Mouse (Mus musculus) stomach, postnatal 0 days (tissue): ENCODE data around the gene Atp6v0a1. TPM values are rescaled to one million over a fixed set of nuclear protein-coding genes. Genes with fewer than 3 reads are reported as not detected.

Experiments used
- ATAC-seq: fragments of 200-750 bp; cut with Nextera tagmentation; 2 replicates; pipeline ENCODE4 v1.8.0; 2017; ENCODE audit not compliant: low FRiP score, low TSS enrichment
- DNase-seq: peaks from one replicate; pipeline ENCODE4 v3.0.0-alpha.2; 2016; ENCODE audit warnings: low spot score
- H3K27ac ChIP-seq: fragments of 300-500 bp; sonication (generic); replicated peaks from 2 replicates; pipeline ENCODE4 v1.5.1; 2014; ENCODE audit warnings: mild to moderate bottlenecking, control low read depth
- H3K27me3 ChIP-seq: fragments of 300-500 bp; sonication (generic); 2 replicates; pipeline ENCODE4 v1.6.1; 2014; ENCODE audit warnings: low read length; ENCODE audit not compliant: control insufficient read depth, insufficient read depth
- H3K36me3 ChIP-seq: fragments of 300-500 bp; sonication (generic); 2 replicates; pipeline ENCODE4 v1.6.1; 2014; ENCODE audit warnings: low read length, mixed read lengths; ENCODE audit not compliant: control insufficient read depth, insufficient read depth
- H3K4me1 ChIP-seq: fragments of 300-500 bp; sonication (generic); replicated peaks from 2 replicates; pipeline ENCODE4 v1.6.1; 2014; ENCODE audit warnings: antibody characterized with exemption; ENCODE audit not compliant: control insufficient read depth, insufficient read depth
- H3K4me2 ChIP-seq: fragments of 300-500 bp; sonication (generic); replicated peaks from 2 replicates; pipeline ENCODE4 v1.6.1; 2014; ENCODE audit warnings: low read depth, mild to moderate bottlenecking, control low read depth, moderate library complexity
- H3K4me3 ChIP-seq: fragments of 300-500 bp; sonication (generic); 2 replicates; pipeline ENCODE4 v1.5.1; 2014; ENCODE audit warnings: low read depth, low read length, control low read depth
- H3K9ac ChIP-seq: fragments of 300-500 bp; sonication (generic); 2 replicates; pipeline ENCODE4 v1.6.1; 2014; ENCODE audit warnings: mild to moderate bottlenecking, low read length, control low read depth, mixed read lengths
- H3K9me3 ChIP-seq: fragments of 300-500 bp; sonication (generic); 2 replicates; pipeline ENCODE4 v1.6.1; 2016; ENCODE audit warnings: low read length; ENCODE audit not compliant: control insufficient read depth
- CTCF ChIP-seq: IDR thresholded peaks from 2 replicates; pipeline ENCODE4 v1.5.1; 2016; ENCODE audit warnings: antibody characterized with exemption, low read depth, mild to moderate bottlenecking, moderate library complexity
- EP300 ChIP-seq: optimal IDR thresholded peaks from 2 replicates; pipeline ENCODE3; 2016; ENCODE audit warnings: antibody characterized with exemption
- WGBS: fragments of 180-500 bp; shearing (Covaris S2); extraction: QIAGEN DNeasy Blood & Tissue Kit; methylation state at CpG from one replicate; pipeline ENCODE4 v1.1.7; 2014; 5-methylcytosine and 5-hydroxymethylcytosine counted together
- polyA plus RNA-seq: library from polyadenylated mRNA; unstranded; fragments of >200 nt; fragmentation: Nextera tagmentation; extraction: Ambion mirVana; gene quantifications from 2 replicates; pipeline ENCODE4 v1.2.1, GENCODE M21; 2015

Gene Atp6v0a1
- polyA plus RNA-seq, 1 experiment from 2014 or later = 45.5 TPM

- TF ChIP-seq EP300 (no peak), CTCF (no peak; the same call in 1 of the 2 replicates)
- Histone ChIP-seq H3K36me3 (0 out of 2 replicates have a peak, but pooled peaks cover 3% of the 10 kb centered on the region), H3K27ac (peak overlapping the region; percentile 94), H3K9me3 (no peaks in the 10 kb centered on the region), H3K27me3 (no peaks in the 10 kb centered on the region), H3K9ac (no peak overlapping the region), H3K4me2 (no peak overlapping the region), H3K4me3 (no peak overlapping the region), H3K4me1 (peaks cover 32% of the 10 kb centered on the region)
- 77% methylated on average over 5 of the region's 5 CpGs for WGBS
- no peak for ATAC-seq
- DNase-seq = no peak
Observed at GRCm38 (mm10) chr11:101061049-101061448, 51.8 kb downstream of the Atp6v0a1 start.

GRCm38 (mm10) chr11:101062165-101062884 is 53.1 kb downstream of the Atp6v0a1 start:
- 0 out of 2 replicates have a peak, but pooled peaks cover 3% of the 10 kb centered on the region for H3K36me3 ChIP-seq
- DNase-seq = no peak
- TF ChIP-seq EP300 = no peak
- TF ChIP-seq CTCF = peak; percentile 47
- peak overlapping the region; percentile 94 for H3K27ac ChIP-seq
- WGBS = 53% methylated on average over 12 of the region's 12 CpGs
- no peak for ATAC-seq
- no peaks in the 10 kb centered on the region for H3K27me3 ChIP-seq
- no peak overlapping the region for H3K4me2 ChIP-seq
- H3K9me3 ChIP-seq = no peaks in the 10 kb centered on the region
- peaks cover 25% of the 10 kb centered on the region for H3K4me1 ChIP-seq
- no peak overlapping the region for H3K4me3 ChIP-seq
- H3K9ac ChIP-seq = no peak overlapping the region

- H3K36me3 ChIP-seq = 0 out of 2 replicates have a peak, but pooled peaks cover 3% of the 10 kb centered on the region
- H3K4me1 ChIP-seq = peaks cover 24% of the 10 kb centered on the region
- H3K4me3 ChIP-seq = no peak overlapping the region
- WGBS = 51% methylated on average over 14 of the region's 14 CpGs
- TF ChIP-seq EP300 (no peak), CTCF (no peak)
- H3K27ac ChIP-seq = peak overlapping the region; percentile 94
- H3K4me2 ChIP-seq = no peak overlapping the region
- no peaks in the 10 kb centered on the region for H3K9me3 ChIP-seq
- DNase-seq (no peak), ATAC-seq (peak; percentile 19)
- no peaks in the 10 kb centered on the region for H3K27me3 ChIP-seq
- no peak overlapping the region; the same call in 1 of the 2 replicates for H3K9ac ChIP-seq
Observed at GRCm38 (mm10) chr11:101062971-101063675, 53.9 kb downstream of the Atp6v0a1 start.

- DNase-seq = peak; percentile 83
- peak; percentile 68 for ATAC-seq
- Histone ChIP-seq H3K36me3 (0 out of 2 replicates have a peak, but pooled peaks cover 3% of the 10 kb centered on the region), H3K9ac (peak overlapping the region; percentile 47), H3K9me3 (no peaks in the 10 kb centered on the region), H3K4me1 (peaks cover 21% of the 10 kb centered on the region), H3K4me3 (no peak overlapping the region), H3K4me2 (no peak overlapping the region), H3K27ac (peak overlapping the region; percentile 94), H3K27me3 (no peaks in the 10 kb centered on the region)
- WGBS = 11% methylated on average over 12 of the region's 12 CpGs
- no peak for TF ChIP-seq CTCF
- no peak for TF ChIP-seq EP300
Observed at GRCm38 (mm10) chr11:101063676-101064327, 54.5 kb downstream of the Atp6v0a1 start.

GRCm38 (mm10) chr11:101064462-101064861 is 55.2 kb downstream of the Atp6v0a1 start:
- DNase-seq (no peak), ATAC-seq (no peak)
- TF ChIP-seq EP300 (no peak), CTCF (no peak)
- H3K9ac ChIP-seq = no peak overlapping the region
- no peaks in the 10 kb centered on the region for H3K9me3 ChIP-seq
- H3K27ac ChIP-seq = peak overlapping the region; percentile 94
- H3K36me3 ChIP-seq = 0 out of 2 replicates have a peak, but pooled peaks cover 3% of the 10 kb centered on the region
- no peaks in the 10 kb centered on the region for H3K27me3 ChIP-seq
- H3K4me3 ChIP-seq = no peak overlapping the region
- WGBS = 62% methylated on average over 4 of the region's 4 CpGs
- H3K4me2 ChIP-seq = no peak overlapping the region
- H3K4me1 ChIP-seq = peaks cover 21% of the 10 kb centered on the region
